Mouse (Mus musculus) ES-E14 (cell line): Measurements from ENCODE around the gene Uggt1. TPM values are rescaled to one million over a fixed set of nuclear protein-coding genes. Genes with fewer than 3 reads are reported as not detected.

Experiments used
- DNase-seq: peaks from one replicate; pipeline ENCODE4 v3.0.0-alpha.2; 2013; ENCODE audit warnings: low read depth, low spot score
- H3K27ac ChIP-seq: 2 replicates; pipeline ENCODE4 v1.5.1; 2012; ENCODE audit warnings: low read depth, mild to moderate bottlenecking, low read length, moderate library complexity, mixed read lengths; ENCODE audit not compliant: poor library complexity, insufficient read depth, severe bottlenecking
- H3K36me3 ChIP-seq: 2 replicates; pipeline ENCODE4 v1.6.1; 2012; ENCODE audit warnings: mild to moderate bottlenecking, low read length, moderate library complexity, mixed read lengths; ENCODE audit not compliant: control insufficient read depth, poor library complexity, insufficient read depth, severe bottlenecking
- H3K4me1 ChIP-seq, 2 experiments: fragments of 150-350 bp in 1 of 2; sonication (generic) in 1 of 2; 2 replicates each; pipeline ENCODE4 v1.6.1; 2012; ENCODE audit warnings: low read length in 2 of 2, mild to moderate bottlenecking in 1 of 2, mixed read lengths in 1 of 2; ENCODE audit not compliant: control insufficient read depth in 2 of 2, insufficient read depth in 2 of 2, poor library complexity in 1 of 2
- H3K4me3 ChIP-seq, 2 experiments: fragments of 150-350 bp in 1 of 2; sonication (generic) in 1 of 2; 2 replicates each; pipeline ENCODE4 v1.5.1; 2012; ENCODE audit warnings: low read length in 2 of 2, low read depth in 1 of 2, mild to moderate bottlenecking in 1 of 2, mixed read lengths in 1 of 2; ENCODE audit not compliant: insufficient read depth in 1 of 2, poor library complexity in 1 of 2, severe bottlenecking in 1 of 2
- H3K9ac ChIP-seq: 2 replicates; pipeline ENCODE4 v1.6.1; 2012; ENCODE audit warnings: low read depth, mild to moderate bottlenecking, low read length, mixed read lengths; ENCODE audit not compliant: poor library complexity, insufficient read depth, severe bottlenecking
- H3K9me3 ChIP-seq: fragments of 150-350 bp; sonication (generic); 2 replicates; pipeline ENCODE4 v1.6.1; 2012; ENCODE audit warnings: low read depth, mild to moderate bottlenecking, low read length; ENCODE audit not compliant: control insufficient read depth, insufficient read depth
- CHD2 ChIP-seq: IDR thresholded peaks from 2 replicates; pipeline ENCODE4 v1.6.1; 2014; ENCODE audit warnings: mild to moderate bottlenecking, low read depth, low read length, inconsistent platforms
- HCFC1 ChIP-seq: IDR thresholded peaks from 2 replicates; pipeline ENCODE4 v1.6.1; 2012; ENCODE audit warnings: low read length, inconsistent platforms, borderline replicate concordance; ENCODE audit not compliant: insufficient read depth
- MAFK ChIP-seq: IDR thresholded peaks from 2 replicates; pipeline ENCODE4 v1.6.1; 2014; ENCODE audit warnings: mild to moderate bottlenecking, low read depth, low read length, inconsistent platforms; ENCODE audit not compliant: insufficient read depth
- ZC3H11A ChIP-seq: IDR thresholded peaks from 2 replicates; pipeline ENCODE4 v1.6.1; 2012; ENCODE audit warnings: low read depth, mild to moderate bottlenecking, inconsistent platforms, low read length, borderline replicate concordance
- ZNF384 ChIP-seq: IDR thresholded peaks from 2 replicates; pipeline ENCODE4 v1.6.1; 2012; ENCODE audit warnings: low read depth, low read length, inconsistent platforms
- in situ Hi-C, 2 experiments: fragments of 600-800 bp; cut with MboI; formaldehyde crosslinking; loops; one replicate each; pipeline ENCODE4 v1.15.1; 2025; ENCODE audit warnings: low sequenced_read_pairs in 2 of 2, inconsistent platforms in 1 of 2; ENCODE audit not compliant: unreplicated experiment in 2 of 2
- total RNA-seq: library from RNA; depleted of rRNA; stranded (reverse); fragments of 300-350 nt; gene quantifications from 2 replicates; pipeline ENCODE4 v1.2.3, GENCODE M21; 2012

Gene Uggt1
- total RNA-seq, 1 experiment, result 136 TPM

GRCm38 (mm10) chr1:36194482-36194881 lies 50.0 kb downstream of the Uggt1 start:
- Histone ChIP-seq H3K9ac (no peak overlapping the region), H3K4me3 (no peak overlapping the region), H3K9me3 (no peaks in the 10 kb centered on the region), H3K27ac (no peak overlapping the region), H3K36me3 (peaks cover 35% of the 10 kb centered on the region), H3K4me1 (no peaks in the 10 kb centered on the region)
- TF ChIP-seq HCFC1, result no peak
- TF ChIP-seq CHD2, result no peak
- no peak for TF ChIP-seq ZNF384
- TF ChIP-seq MAFK, result no peak
- no peak for TF ChIP-seq ZC3H11A
- in situ Hi-C loops, result no loop called here
- DNase-seq, result no peak

DNA sequence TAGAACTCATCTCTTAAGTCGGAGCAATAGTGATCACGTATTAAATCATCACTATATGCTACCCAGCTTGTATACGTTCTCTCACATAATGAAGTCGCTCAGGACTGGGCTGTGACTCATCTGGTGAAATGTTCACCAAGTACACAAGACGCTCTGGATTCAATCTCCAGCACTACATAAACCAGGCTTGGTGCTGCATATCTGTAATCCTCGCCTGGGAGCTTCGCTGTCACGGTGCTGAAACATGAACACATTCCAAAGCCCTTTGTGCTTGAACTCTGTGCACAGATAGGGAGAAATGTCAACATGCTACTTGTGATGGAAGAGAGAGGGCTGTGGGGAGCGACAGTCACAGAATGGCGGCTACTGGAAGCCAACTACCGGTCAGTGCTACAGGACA lies 52.6 kb downstream of the Uggt1 start:
- TF ChIP-seq HCFC1 (no peak), CHD2 (no peak), MAFK (no peak), ZNF384 (no peak), ZC3H11A (no peak)
- Histone ChIP-seq H3K9me3 (no peaks in the 10 kb centered on the region), H3K9ac (no peak overlapping the region), H3K4me1 (no peaks in the 10 kb centered on the region), H3K4me3 (no peak overlapping the region), H3K27ac (no peak overlapping the region), H3K36me3 (peaks cover 34% of the 10 kb centered on the region)
- no peak for DNase-seq
- in situ Hi-C loops, result no loop called here

GRCm38 (mm10) chr1:36180038-36180437 lies 64.5 kb downstream of the Uggt1 start:
- DNase-seq, result no peak
- in situ Hi-C loops, result no loop called here
- Histone ChIP-seq H3K9me3 (no peaks in the 10 kb centered on the region), H3K9ac (no peak overlapping the region), H3K36me3 (peaks cover 27% of the 10 kb centered on the region), H3K27ac (no peak overlapping the region), H3K4me1 (no peaks in the 10 kb centered on the region), H3K4me3 (no peak overlapping the region)
- TF ChIP-seq ZC3H11A (no peak), HCFC1 (no peak), ZNF384 (no peak), CHD2 (no peak), MAFK (no peak)

DNA sequence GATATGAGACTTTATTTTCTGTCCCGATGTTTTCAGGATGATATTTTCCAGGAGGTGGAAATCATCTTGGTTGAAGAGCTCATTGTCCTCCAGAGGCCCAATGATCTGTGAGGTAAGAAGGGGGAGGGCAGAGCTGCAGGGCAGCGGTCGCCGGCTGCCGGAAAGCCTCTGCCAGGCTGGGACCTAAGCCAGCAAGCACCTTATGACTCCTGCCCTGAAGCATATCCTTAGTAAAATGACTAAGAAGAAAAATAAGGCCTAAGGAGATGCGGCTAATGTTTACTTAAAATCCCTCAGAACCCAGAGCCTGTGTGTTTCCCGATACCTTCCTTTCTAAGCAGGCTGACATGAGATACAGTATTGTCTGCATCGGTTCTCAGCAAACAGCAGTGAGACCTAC lies 71.1 kb downstream of the Uggt1 start:
- no peaks in the 10 kb centered on the region for H3K4me1 ChIP-seq
- DNase-seq, result no peak
- H3K36me3 ChIP-seq, result peaks cover 36% of the 10 kb centered on the region
- H3K27ac ChIP-seq, result no peak overlapping the region
- TF ChIP-seq MAFK (no peak), HCFC1 (no peak), ZC3H11A (no peak), CHD2 (no peak), ZNF384 (no peak)
- H3K9me3 ChIP-seq, result no peaks in the 10 kb centered on the region
- no peak overlapping the region for H3K9ac ChIP-seq
- H3K4me3 ChIP-seq, result no peak overlapping the region
- in situ Hi-C loops, result no loop called here

DNA sequence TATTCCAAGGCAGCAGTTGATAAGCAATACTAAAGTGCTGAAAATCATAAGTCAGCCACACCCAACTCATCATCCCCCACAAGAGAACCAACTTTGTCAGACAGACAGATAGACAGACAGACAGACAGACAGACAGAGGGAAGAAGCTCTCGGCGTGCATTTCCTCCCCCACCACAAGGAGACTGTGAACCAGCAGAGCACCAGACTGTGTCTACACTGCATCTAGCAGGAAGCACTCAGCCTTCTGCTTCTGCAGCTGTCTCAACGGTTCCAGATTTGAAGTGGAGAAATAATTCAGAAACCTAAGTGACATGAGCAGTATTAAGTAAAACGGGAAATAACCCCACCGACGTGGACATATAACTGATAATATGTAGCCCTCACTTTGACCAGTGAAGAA lies 71.6 kb downstream of the Uggt1 start:
- H3K36me3 ChIP-seq, result peaks cover 32% of the 10 kb centered on the region
- no peak overlapping the region for H3K4me3 ChIP-seq
- no peak for TF ChIP-seq MAFK
- TF ChIP-seq ZNF384, result no peak
- no peak for TF ChIP-seq CHD2
- TF ChIP-seq ZC3H11A, result no peak
- TF ChIP-seq HCFC1, result no peak
- no peak overlapping the region for H3K27ac ChIP-seq
- H3K9ac ChIP-seq, result no peak overlapping the region
- no peaks in the 10 kb centered on the region for H3K9me3 ChIP-seq
- in situ Hi-C loops, result no loop called here
- H3K4me1 ChIP-seq, result no peaks in the 10 kb centered on the region
- no peak for DNase-seq
